Mouse (Mus musculus) limb, embryonic 10.5 days (tissue): Measurements from ENCODE around the gene Anxa3. TPM values are rescaled to one million over a fixed set of nuclear protein-coding genes. Genes with fewer than 3 reads are reported as not detected.

ENCODE experiments used
- polyA plus RNA-seq: library from polyadenylated mRNA; unstranded; fragments of >200 nt; fragmentation: Nextera tagmentation; extraction: Ambion mirVana; gene quantifications from 2 replicates; pipeline ENCODE4 v1.2.1, GENCODE M21; 2016

Gene Anxa3
- polyA plus RNA-seq, 1 experiment from 2014 or later = 21.6 TPM

Other genes starting within 250 kb of the Anxa3 start
- 7.5 and 8.5 TPM in 2 replicates for gene Bmp2k, start 204.3 kb downstream of the Anxa3 start, polyA plus RNA-seq